Mouse (Mus musculus) midbrain, embryonic 10.5 days (tissue): ENCODE data around the gene Gpcpd1. TPM values are rescaled to one million over a fixed set of nuclear protein-coding genes. Genes with fewer than 3 reads are reported as not detected.

Source experiments
- DNase-seq: peaks from one replicate; pipeline ENCODE4 v3.0.0-alpha.2; 2017; ENCODE audit warnings: low spot score
- H3K27ac ChIP-seq: fragments of 300-500 bp; sonication (generic); replicated peaks from 2 replicates; pipeline ENCODE4 v1.5.1; 2016; ENCODE audit warnings: mild to moderate bottlenecking
- H3K27me3 ChIP-seq: fragments of 300-500 bp; sonication (generic); 2 replicates; pipeline ENCODE4 v1.6.1; 2016; ENCODE audit warnings: low read depth, mild to moderate bottlenecking; ENCODE audit not compliant: poor library complexity, severe bottlenecking
- H3K36me3 ChIP-seq: fragments of 300-500 bp; sonication (generic); 2 replicates; pipeline ENCODE4 v1.6.1; 2016; ENCODE audit warnings: mild to moderate bottlenecking, moderate library complexity
- H3K4me1 ChIP-seq: fragments of 300-500 bp; sonication (generic); 2 replicates; pipeline ENCODE4 v1.6.1; 2016
- H3K4me3 ChIP-seq: fragments of 300-500 bp; sonication (generic); 2 replicates; pipeline ENCODE4 v1.5.1; 2016; ENCODE audit warnings: mild to moderate bottlenecking, moderate library complexity
- H3K9me3 ChIP-seq: fragments of 300-500 bp; sonication (generic); replicated peaks from 2 replicates; pipeline ENCODE4 v1.6.1; 2016; ENCODE audit warnings: mild to moderate bottlenecking
- WGBS: fragments of 180-500 bp; shearing (Covaris S2); methylation state at CpG from one replicate; pipeline ENCODE4 v1.1.7; 2016; 5-methylcytosine and 5-hydroxymethylcytosine counted together
- polyA plus RNA-seq: library from polyadenylated mRNA; unstranded; fragments of >200 nt; fragmentation: Nextera tagmentation; extraction: Ambion mirVana; gene quantifications from 2 replicates; pipeline ENCODE4 v1.2.1, GENCODE M21; 2016

Gene Gpcpd1
- polyA plus RNA-seq, 1 experiment from 2014 or later = 29.2 TPM

DNA sequence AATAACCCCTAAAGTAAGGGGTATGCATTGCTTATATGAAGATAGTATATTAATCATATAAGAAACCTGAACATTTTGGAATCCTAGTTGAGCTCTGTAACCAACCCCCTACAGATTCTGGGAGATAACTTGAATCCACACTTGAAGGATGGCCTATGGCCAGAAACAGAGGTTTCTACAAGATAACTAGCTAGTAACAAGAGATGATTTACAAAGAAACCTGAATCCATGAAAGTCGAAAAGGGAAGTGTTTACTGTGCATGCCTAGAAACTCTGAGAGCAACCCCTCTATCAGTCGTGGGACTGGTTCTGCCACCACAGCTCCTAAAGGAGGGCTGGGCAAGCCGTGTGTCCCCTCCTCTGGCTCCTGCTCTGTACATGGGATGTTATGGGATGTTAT is 7.8 kb downstream of the Gpcpd1 start:
- Histone ChIP-seq H3K36me3 (no peaks in the 10 kb centered on the region), H3K27me3 (no peaks in the 10 kb centered on the region), H3K4me3 (no peak overlapping the region), H3K4me1 (peaks cover 17% of the 10 kb centered on the region), H3K9me3 (peaks cover 5% of the 10 kb centered on the region; the same call in 1 of the 2 replicates), H3K27ac (no peak overlapping the region)
- 88% methylated on average over 3 of the region's 3 CpGs for WGBS
- DNase-seq = no peak

DNA sequence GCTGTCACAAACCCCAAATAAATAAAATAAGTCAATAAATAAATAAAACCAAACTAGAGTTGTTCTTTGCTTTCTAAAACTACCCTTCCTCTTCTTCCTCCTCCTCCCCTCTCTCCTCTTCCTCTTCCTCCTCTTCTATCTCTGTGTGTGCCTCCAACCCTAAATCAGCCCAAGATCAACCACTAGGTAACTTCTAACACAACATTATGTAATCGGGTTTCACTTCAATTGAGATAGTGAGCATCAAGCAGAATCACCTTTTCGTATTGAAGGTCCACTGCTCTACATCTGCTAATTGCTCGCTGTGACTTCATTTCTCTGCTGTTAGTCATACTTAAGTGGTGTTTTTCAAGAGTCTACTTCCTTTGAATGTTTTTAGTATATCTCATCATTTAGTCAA is 8.8 kb downstream of the Gpcpd1 start:
- peaks cover 5% of the 10 kb centered on the region; the same call in 1 of the 2 replicates for H3K9me3 ChIP-seq
- peaks cover 17% of the 10 kb centered on the region for H3K4me1 ChIP-seq
- H3K27ac ChIP-seq = no peak overlapping the region; the same call in 1 of the 2 replicates
- H3K27me3 ChIP-seq = no peaks in the 10 kb centered on the region
- peak; percentile 6 for DNase-seq
- 98% methylated on average over 3 of the region's 3 CpGs for whole genome bisulfite sequencing
- peak overlapping the region; percentile 83; the same call in 1 of the 2 replicates for H3K4me3 ChIP-seq
- no peaks in the 10 kb centered on the region for H3K36me3 ChIP-seq

DNA sequence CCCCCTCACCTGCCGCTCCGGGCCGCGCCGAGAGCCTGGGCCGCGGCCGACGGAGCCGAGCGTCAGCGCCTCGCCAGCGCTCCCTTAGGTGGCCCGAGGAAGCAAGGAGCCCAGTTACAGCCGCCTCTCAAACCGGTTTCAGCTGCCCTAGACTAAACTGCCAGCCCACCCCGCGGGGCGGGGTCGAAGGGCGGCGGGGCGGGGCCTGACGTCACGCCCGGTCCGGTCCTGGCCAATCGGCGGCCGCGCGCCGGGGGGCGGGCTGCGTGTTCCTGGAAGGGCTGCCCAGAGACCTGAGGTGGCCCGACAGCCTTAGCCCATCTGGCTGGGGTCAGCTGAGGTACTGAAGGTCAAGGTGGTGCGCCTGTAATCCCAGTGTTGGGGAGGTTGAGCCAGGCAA is 9.5 kb downstream of the Gpcpd1 start:
- DNase-seq = peak; percentile 94
- Histone ChIP-seq H3K27me3 (no peaks in the 10 kb centered on the region), H3K9me3 (peaks cover 5% of the 10 kb centered on the region; the same call in 1 of the 2 replicates), H3K27ac (peak overlapping the region; percentile 99), H3K4me3 (peak overlapping the region; percentile 83), H3K36me3 (no peaks in the 10 kb centered on the region), H3K4me1 (peaks cover 17% of the 10 kb centered on the region)
- 2% methylated on average over 38 of the region's 38 CpGs for WGBS

DNA sequence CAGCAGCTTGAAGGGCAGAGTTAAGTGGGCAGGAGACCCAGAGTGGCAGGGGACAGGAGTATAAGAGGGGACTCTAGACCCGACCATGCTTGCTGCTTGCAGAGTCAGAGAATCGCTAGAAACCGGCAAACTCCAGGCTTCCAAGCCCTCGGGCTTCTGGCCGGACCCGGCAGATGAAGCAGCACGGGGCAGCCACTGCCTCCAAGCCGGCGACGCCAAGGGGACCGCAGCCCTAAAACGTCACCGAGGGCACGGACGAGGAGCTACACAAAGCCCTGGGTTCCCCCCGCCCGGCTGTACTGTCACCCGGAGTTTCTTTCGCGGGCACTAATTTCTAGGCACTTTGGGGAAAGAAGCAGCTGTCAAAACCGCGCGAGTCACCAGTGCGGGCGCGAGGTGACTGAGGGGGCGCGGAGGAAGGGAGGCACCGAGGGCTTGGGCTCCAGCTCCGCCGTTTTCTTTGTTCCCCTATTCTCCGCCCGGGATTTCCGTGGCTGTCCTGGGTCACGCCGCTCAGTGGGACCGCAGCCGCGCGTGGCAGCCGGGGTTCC is 10.0 kb downstream of the Gpcpd1 start:
- Histone ChIP-seq H3K4me1 (peaks cover 17% of the 10 kb centered on the region), H3K4me3 (peak overlapping the region; percentile 83), H3K27me3 (no peaks in the 10 kb centered on the region), H3K36me3 (no peaks in the 10 kb centered on the region), H3K9me3 (peaks cover 5% of the 10 kb centered on the region; the same call in 1 of the 2 replicates), H3K27ac (peak overlapping the region; percentile 99)
- peak; percentile 76 for DNase-seq
- WGBS = under 1% methylated on average over 41 of the region's 41 CpGs

DNA sequence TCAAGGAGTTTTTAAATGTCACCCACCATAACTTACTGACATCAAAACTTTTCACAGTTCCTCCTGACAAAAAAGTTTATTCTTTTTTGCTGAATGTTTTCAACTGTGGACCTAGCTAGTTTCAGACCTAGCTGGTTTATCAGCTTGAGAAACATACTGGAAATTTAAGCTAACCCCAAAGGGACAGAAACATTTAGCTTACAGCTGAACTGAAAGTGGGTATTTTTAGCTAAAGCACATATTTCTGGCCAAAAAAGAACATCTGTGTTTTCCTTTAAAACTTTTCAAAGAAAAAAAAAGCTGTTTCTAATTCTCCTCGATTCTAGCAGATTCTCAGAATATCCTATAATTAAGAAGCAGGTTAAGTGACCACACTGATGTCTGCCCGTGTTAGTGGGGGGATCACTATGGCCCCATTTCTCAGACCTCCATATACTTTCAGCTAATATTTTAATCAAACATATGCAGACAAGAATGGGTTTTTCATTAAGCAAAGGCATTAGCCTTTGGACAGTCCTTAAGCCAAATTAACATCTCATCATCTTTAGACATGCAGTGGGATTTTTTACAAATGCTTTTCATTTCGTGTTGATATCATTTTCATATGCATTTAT is 10.9 kb downstream of the Gpcpd1 start:
- WGBS = 61% methylated on average over 3 of the region's 3 CpGs
- peaks cover 5% of the 10 kb centered on the region; the same call in 1 of the 2 replicates for H3K9me3 ChIP-seq
- peaks cover 3% of the 10 kb centered on the region for H3K36me3 ChIP-seq
- no peak overlapping the region for H3K27ac ChIP-seq
- DNase-seq = no peak
- H3K4me1 ChIP-seq = peaks cover 17% of the 10 kb centered on the region
- H3K4me3 ChIP-seq = peak overlapping the region; percentile 83
- no peaks in the 10 kb centered on the region for H3K27me3 ChIP-seq

DNA sequence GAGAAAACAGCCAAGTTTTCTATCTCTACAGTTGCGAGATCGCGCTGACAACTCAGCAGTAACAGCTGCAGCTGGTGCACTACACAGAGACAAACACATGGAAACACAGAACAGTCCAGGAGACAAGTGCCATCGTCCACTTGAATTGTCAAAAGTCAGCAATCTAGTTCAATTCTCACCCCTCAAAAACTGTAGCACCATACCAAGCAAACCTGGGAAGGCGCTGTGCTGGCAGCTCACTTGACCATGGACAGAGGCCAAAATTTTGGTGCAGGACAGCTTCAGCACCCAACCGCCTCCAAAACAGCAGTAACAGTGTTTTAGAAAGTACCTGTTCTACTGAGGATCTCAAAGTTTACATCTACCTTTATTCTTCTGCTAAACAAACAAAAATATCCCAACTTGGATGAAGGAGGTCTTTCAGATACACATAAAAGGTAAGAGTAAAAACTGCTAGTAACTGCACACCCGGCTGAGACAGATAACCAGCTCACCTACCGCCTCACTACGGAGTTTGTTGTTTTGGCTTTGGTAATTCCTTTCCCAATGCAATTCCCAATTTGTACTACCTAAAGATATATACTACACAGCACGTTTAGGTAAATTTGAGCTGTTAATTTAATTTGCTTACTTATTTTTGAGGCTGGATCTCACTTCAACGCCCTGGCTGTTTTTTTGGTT is 11.6 kb downstream of the Gpcpd1 start:
- H3K36me3 ChIP-seq = peaks cover 9% of the 10 kb centered on the region
- H3K27ac ChIP-seq = no peak overlapping the region
- H3K9me3 ChIP-seq = peaks cover 5% of the 10 kb centered on the region; the same call in 1 of the 2 replicates
- DNase-seq = no peak
- peak overlapping the region; percentile 83; the same call in 1 of the 2 replicates for H3K4me3 ChIP-seq
- 91% methylated on average over 11 of the region's 11 CpGs for WGBS
- no peaks in the 10 kb centered on the region for H3K27me3 ChIP-seq
- H3K4me1 ChIP-seq = peaks cover 17% of the 10 kb centered on the region

DNA sequence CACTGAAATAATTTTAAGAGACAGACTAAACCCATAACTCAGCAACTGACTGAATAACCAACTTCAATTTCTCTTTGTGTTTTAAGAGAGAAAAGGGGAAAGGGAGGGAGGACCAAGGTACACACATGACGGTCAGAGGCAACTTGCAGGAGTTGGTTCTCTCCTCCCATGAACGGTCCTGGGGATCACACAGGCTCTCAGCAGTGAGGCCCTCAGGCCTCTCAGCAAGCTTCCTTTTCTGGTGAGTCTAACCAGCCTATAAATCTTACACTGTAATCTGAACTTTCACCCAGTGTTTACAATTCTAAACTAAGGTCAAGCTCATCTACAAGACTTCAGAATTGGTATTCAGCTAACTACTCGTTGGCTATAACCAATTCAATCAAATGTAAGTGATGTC is 12.3 kb downstream of the Gpcpd1 start:
- no peak overlapping the region; the same call in 1 of the 2 replicates for H3K4me3 ChIP-seq
- 91% methylated on average over 3 of the region's 3 CpGs for WGBS
- H3K36me3 ChIP-seq = peaks cover 16% of the 10 kb centered on the region
- no peak overlapping the region for H3K27ac ChIP-seq
- peaks cover 5% of the 10 kb centered on the region; the same call in 1 of the 2 replicates for H3K9me3 ChIP-seq
- H3K27me3 ChIP-seq = no peaks in the 10 kb centered on the region
- peaks cover 17% of the 10 kb centered on the region for H3K4me1 ChIP-seq
- DNase-seq = no peak

DNA sequence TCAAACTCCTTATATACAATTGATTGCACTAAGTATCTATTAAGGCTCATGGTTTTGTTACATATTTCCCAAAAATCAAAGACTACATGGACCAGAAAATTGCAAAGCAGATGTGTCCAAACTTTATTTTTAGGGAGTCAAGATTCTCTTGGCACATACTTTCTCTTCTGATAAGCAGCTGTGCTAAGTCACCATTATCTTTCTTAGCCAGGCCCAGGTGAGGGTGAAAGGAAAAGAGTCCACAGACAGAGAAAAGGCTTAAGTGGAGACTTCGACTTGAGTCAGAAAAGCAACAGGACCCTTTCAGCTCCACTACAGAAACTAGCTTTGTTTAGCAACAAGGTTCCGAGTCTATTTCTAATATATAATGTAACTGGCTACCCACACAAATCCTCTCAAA is 14.2 kb downstream of the Gpcpd1 start:
- Histone ChIP-seq H3K9me3 (no peaks in the 10 kb centered on the region), H3K4me3 (no peak overlapping the region), H3K27ac (no peak overlapping the region), H3K27me3 (no peaks in the 10 kb centered on the region), H3K36me3 (peaks cover 31% of the 10 kb centered on the region), H3K4me1 (peaks cover 17% of the 10 kb centered on the region)
- WGBS = 90% methylated on average over 2 of the region's 2 CpGs
- DNase-seq = no peak

DNA sequence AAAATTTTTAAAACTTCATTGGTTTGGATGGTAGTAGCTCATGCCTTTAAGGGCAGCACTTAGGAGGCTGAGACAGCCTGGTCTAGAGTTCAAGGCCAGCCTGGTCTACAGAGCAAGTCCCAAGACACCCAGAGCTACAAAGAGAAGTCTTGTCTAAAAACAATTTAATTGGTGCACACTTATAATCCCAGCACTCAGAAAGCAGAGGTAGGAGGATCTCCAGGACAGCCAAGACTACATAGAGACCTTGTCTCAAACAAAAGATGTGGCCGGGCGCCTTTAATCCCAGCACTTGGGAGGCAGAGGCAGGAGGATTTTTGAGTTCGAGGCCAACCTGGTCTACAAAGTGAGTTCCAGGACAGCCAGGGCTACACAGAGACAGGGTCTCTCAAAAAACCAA is 14.9 kb downstream of the Gpcpd1 start:
- 93% methylated on average over 3 of the region's 3 CpGs for WGBS

DNA sequence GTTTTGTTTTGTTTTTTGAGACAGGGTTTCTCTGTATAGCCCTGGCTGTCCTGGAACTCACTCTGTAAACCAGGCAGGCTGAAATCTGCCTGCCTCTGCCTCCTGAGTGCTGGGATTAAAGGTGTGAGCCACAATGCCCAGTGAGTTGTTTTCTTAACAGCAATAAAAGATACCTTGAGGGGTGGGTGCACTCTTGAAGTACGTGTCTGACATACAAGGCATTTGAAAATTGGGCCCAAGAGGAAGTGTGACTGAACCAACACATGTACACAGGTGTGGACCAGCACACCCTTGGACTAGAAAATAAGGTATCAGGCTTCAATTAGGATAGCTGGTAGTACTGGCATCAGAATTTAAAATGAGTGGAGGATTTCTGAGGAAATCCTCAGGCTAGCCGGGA is 16.2 kb downstream of the Gpcpd1 start:
- no peak for DNase-seq

More for the DNA sequence above, 14.9 kb downstream of the Gpcpd1 start:
- H3K27ac ChIP-seq = no peak overlapping the region
- DNase-seq = no peak
- H3K27me3 ChIP-seq = no peaks in the 10 kb centered on the region
- H3K9me3 ChIP-seq = no peaks in the 10 kb centered on the region
- peaks cover 36% of the 10 kb centered on the region for H3K36me3 ChIP-seq
- no peak overlapping the region for H3K4me3 ChIP-seq
- peaks cover 17% of the 10 kb centered on the region for H3K4me1 ChIP-seq

DNA sequence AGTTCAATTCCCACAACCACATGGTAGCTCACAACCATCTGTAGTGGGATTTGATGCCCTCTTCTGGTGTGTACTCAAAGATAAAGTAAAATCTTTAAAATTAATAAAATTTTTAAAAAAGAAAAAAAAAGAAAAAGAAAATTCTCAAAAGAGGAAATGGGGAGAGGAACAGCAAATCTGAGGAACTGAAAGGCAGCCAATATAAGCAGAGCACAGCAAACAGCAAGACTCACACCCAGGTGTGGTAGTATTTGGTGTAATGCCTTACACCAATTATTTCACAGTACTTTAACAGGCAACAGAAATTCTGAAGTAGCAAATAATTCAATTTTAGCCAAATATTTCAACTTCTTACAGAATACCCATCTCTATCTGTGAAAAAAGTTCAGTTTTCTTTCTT is 16.7 kb downstream of the Gpcpd1 start:
- no peak overlapping the region for H3K4me3 ChIP-seq
- peaks cover 6% of the 10 kb centered on the region; the same call in 1 of the 2 replicates for H3K4me1 ChIP-seq
- no peaks in the 10 kb centered on the region for H3K9me3 ChIP-seq
- no peak overlapping the region for H3K27ac ChIP-seq
- no peaks in the 10 kb centered on the region for H3K27me3 ChIP-seq
- peaks cover 54% of the 10 kb centered on the region for H3K36me3 ChIP-seq
- no peak for DNase-seq

More for the DNA sequence above, 16.2 kb downstream of the Gpcpd1 start:
- Histone ChIP-seq H3K27me3 (no peaks in the 10 kb centered on the region), H3K36me3 (peaks cover 49% of the 10 kb centered on the region), H3K9me3 (no peaks in the 10 kb centered on the region), H3K4me1 (peaks cover 10% of the 10 kb centered on the region; the same call in 1 of the 2 replicates), H3K27ac (no peak overlapping the region), H3K4me3 (no peak overlapping the region)
- 91% methylated on average over 2 of the region's 2 CpGs for WGBS

DNA sequence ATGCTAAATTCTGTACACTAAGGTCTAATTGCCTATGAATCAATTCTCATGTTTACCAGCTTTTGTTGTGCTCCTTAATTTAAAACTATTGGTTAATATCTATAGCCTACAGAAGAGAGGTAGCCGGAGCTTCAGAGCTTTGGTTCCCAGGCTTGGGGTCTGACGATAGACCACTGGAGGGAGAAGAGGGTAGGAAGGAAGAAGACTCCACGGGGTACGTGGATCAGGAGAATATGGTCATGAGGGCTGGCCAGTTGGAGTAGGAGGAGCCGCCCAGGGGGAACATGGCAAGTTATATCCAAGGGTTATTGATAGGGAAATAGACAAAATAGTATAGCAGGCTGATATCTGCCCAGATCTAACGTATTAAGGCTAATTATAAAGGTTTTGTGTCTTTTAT is 17.8 kb downstream of the Gpcpd1 start:
- H3K27ac ChIP-seq = no peak overlapping the region
- no peaks in the 10 kb centered on the region for H3K27me3 ChIP-seq
- H3K4me3 ChIP-seq = no peak overlapping the region
- no peak for DNase-seq
- H3K9me3 ChIP-seq = no peaks in the 10 kb centered on the region
- peaks cover 63% of the 10 kb centered on the region for H3K36me3 ChIP-seq
- WGBS = 93% methylated on average over 6 of the region's 6 CpGs
- H3K4me1 ChIP-seq = no peaks in the 10 kb centered on the region

DNA sequence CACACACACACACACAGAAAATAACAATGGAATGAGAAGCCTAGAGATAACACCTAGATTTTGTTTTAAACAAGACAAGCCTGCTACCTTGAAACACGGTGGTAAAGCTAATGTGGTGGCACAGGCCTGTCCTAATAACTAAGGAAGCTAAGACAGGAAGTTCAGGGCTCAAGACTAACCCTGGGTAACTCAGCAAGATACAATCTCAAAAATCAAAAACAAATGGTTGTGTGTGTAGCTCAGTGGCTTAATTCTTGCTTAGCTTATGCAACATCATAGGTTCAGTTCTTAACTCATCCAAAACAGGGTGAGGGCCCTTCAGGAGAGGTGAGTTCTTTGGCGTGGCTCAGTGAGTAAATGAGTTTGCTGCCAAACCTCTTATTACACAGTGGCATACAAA is 20.1 kb downstream of the Gpcpd1 start:
- no peaks in the 10 kb centered on the region for H3K9me3 ChIP-seq
- no peak for DNase-seq
- H3K27me3 ChIP-seq = no peaks in the 10 kb centered on the region
- H3K4me3 ChIP-seq = no peak overlapping the region
- 94% methylated on average over 2 of the region's 2 CpGs for WGBS
- no peaks in the 10 kb centered on the region for H3K4me1 ChIP-seq
- no peak overlapping the region for H3K27ac ChIP-seq
- peaks cover 80% of the 10 kb centered on the region for H3K36me3 ChIP-seq
